Mouse (Mus musculus): ENCODE data around the gene Olfr1253.

DNA sequence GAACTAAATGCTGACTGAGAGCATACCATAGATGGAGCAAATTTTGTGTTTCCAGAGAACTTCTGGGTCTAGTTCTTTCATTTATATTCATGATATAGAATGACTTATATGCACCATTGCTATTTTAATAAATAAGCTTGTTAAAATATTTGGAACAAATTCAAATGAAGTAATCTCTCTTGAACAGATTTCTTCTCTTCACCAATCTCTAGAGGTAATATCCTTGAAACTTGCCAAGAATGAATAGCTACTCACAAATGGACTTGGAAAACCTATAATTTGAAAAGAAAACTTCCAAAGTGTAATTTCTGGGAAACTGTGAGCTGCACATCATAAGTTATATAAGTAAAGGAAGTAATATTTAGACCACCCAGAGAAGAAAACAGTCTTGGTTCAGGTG, 36.6 kb upstream of the Olfr1253 start, which contains the start of gene Olfr1254:
- TF ChIP-seq CTCF (IDR thresholded peaks at IDR 0.05; ENCODE audit: borderline replicate concordance, insufficient read depth, low read depth, low read length) (no peak), POLR2A (IDR thresholded peaks at IDR 0.05; ENCODE audit: borderline replicate concordance, insufficient read depth, low read length) (no peak)
